Comparison of ENCODE assay signal across 17 mouse cellular contexts in genomic region chr17:29719628-29720575, GRCm38 (mm10). TPM values are rescaled to one million over a fixed set of nuclear protein-coding genes. Genes with fewer than 3 reads are reported as not detected.
DNase-seq lines count a peak whose midpoint lies in the region; ATAC-seq and TF ChIP-seq lines count a peak whose summit lies in the region.
"Had no signal": no experiment of that assay in that cellular context is flagged by ENCODE, and none has a peak within 500 bp of the region (broad histone marks: within the 10 kb centered on the region; RNA-seq: fewer than 3 reads in every experiment).

No protein-coding gene starts in this region.

- DNase-seq in forebrain, embryonic 14.5 days (ENCODE audit: low spot score), result peak; percentile 23
- peak; percentile 94 for DNase-seq in A20 (ENCODE audit: low read depth, low spot score)
- DNase-seq in cerebellum, adult 9-11 months, result peak; percentile 91
- DNase-seq in thymus, adult 2 months, result no peak
- no peak for DNase-seq in urinary bladder, adult 18-20 months (ENCODE audit: low spot score in 2 of 2)
- no peak for DNase-seq in heart, embryonic 10.5 days (ENCODE audit: low spot score)
- DNase-seq: adrenal gland, postnatal 36 days; heart, postnatal 14 days; kidney, postnatal 4 days; lung, postnatal 4 days had no signal

- H3K27ac ChIP-seq in forebrain, embryonic 14.5 days (ENCODE audit: low read depth, low read length), result peak overlapping the region; percentile 78; the same call in 1 of the 2 replicates
- H3K27ac ChIP-seq in forebrain, embryonic 12.5 days, result no peak overlapping the region
- H3K27ac ChIP-seq in thymus, adult 2 months (ENCODE audit: control insufficient read depth, insufficient read depth, low read length), result no peak overlapping the region
- no peak overlapping the region for H3K27ac ChIP-seq in heart, embryonic 10.5 days
- H3K27ac ChIP-seq: hindbrain, embryonic 14.5 days; intestine, embryonic 15.5 days; liver, embryonic 14.5 days; lung, embryonic 15.5 days had no signal

- no peaks in the 10 kb centered on the region for H3K36me3 ChIP-seq in forebrain, embryonic 14.5 days (ENCODE audit: control insufficient read depth, insufficient read depth, low read length)
- H3K36me3 ChIP-seq in forebrain, embryonic 12.5 days (replicated peaks), result no peaks in the 10 kb centered on the region
- H3K36me3 ChIP-seq in thymus, adult 2 months (ENCODE audit: control insufficient read depth, insufficient read depth, low read length), result no peaks in the 10 kb centered on the region
- H3K36me3 ChIP-seq in heart, embryonic 10.5 days, result no peaks in the 10 kb centered on the region
- H3K36me3 ChIP-seq: heart, embryonic 12.5 days; intestine, embryonic 15.5 days; lung, embryonic 15.5 days had no signal

- ATAC-seq in forebrain, embryonic 14.5 days, result no peak
- no peak for ATAC-seq in forebrain, embryonic 12.5 days (ENCODE audit: low FRiP score)
- peak; percentile 65 for ATAC-seq in cerebellum, adult (ENCODE audit: insufficient number of reproducible peaks, low FRiP score, low TSS enrichment)
- ATAC-seq: intestine, embryonic 15.5 days had no signal

- no peak overlapping the region for H3K4me3 ChIP-seq in forebrain, embryonic 14.5 days (ENCODE audit: low read depth, low read length)
- no peak overlapping the region for H3K4me3 ChIP-seq in forebrain, embryonic 12.5 days (replicated peaks)
- no peak overlapping the region for H3K4me3 ChIP-seq in thymus, adult 2 months (ENCODE audit: control insufficient read depth, insufficient read depth, low read length)
- no peak overlapping the region for H3K4me3 ChIP-seq in heart, embryonic 10.5 days
- H3K4me3 ChIP-seq: heart, embryonic 12.5 days; intestine, embryonic 15.5 days; lung, embryonic 15.5 days had no signal

- H3K9ac ChIP-seq in forebrain, embryonic 14.5 days (ENCODE audit: low read length), result no peak overlapping the region
- no peak overlapping the region for H3K9ac ChIP-seq in forebrain, embryonic 12.5 days
- H3K9ac ChIP-seq: heart, embryonic 12.5 days; hindbrain, embryonic 14.5 days; intestine, embryonic 15.5 days; liver, embryonic 14.5 days; lung, embryonic 15.5 days had no signal

- no peaks in the 10 kb centered on the region for H3K27me3 ChIP-seq in forebrain, embryonic 14.5 days (replicated peaks; ENCODE audit: control insufficient read depth, insufficient read depth, low read length)
- 0 out of 2 replicates have a peak, but pooled peaks cover 4% of the 10 kb centered on the region for H3K27me3 ChIP-seq in forebrain, embryonic 12.5 days
- H3K27me3 ChIP-seq in thymus, adult 2 months (ENCODE audit: control insufficient read depth, insufficient read depth, low read length), result no peaks in the 10 kb centered on the region
- H3K27me3 ChIP-seq in heart, embryonic 10.5 days (ENCODE audit: insufficient read depth, poor library complexity, severe bottlenecking), result no peaks in the 10 kb centered on the region
- H3K27me3 ChIP-seq: intestine, embryonic 15.5 days; lung, embryonic 15.5 days had no signal

- no peak overlapping the region for H3K4me2 ChIP-seq in forebrain, embryonic 14.5 days (ENCODE audit: low read length)
- H3K4me2 ChIP-seq in forebrain, embryonic 12.5 days, result no peak overlapping the region
- H3K4me2 ChIP-seq: heart, embryonic 12.5 days; hindbrain, embryonic 14.5 days; intestine, embryonic 15.5 days; lung, embryonic 15.5 days had no signal

- peaks cover 14% of the 10 kb centered on the region for H3K4me1 ChIP-seq in forebrain, embryonic 14.5 days (ENCODE audit: control insufficient read depth, insufficient read depth, low read length)
- peaks cover 14% of the 10 kb centered on the region for H3K4me1 ChIP-seq in forebrain, embryonic 12.5 days
- H3K4me1 ChIP-seq in thymus, adult 2 months (replicated peaks; ENCODE audit: control insufficient read depth, insufficient read depth, low read length), result peaks cover 11% of the 10 kb centered on the region; the same call in 1 of the 2 replicates
- H3K4me1 ChIP-seq in heart, embryonic 10.5 days, result peaks cover 15% of the 10 kb centered on the region; the same call in 1 of the 2 replicates

- 75% methylated on average over 13 of the region's 13 CpGs for WGBS in forebrain, embryonic 14.5 days
- WGBS in forebrain, embryonic 12.5 days, result 79% methylated on average over 13 of the region's 13 CpGs
- 92% methylated on average over 13 of the region's 13 CpGs for WGBS in thymus, adult 2 months
- WGBS in heart, embryonic 10.5 days, result 74% methylated on average over 13 of the region's 13 CpGs

- no peak for TF ChIP-seq POLR2A in thymus, adult 2 months (IDR thresholded peaks at IDR 0.05; ENCODE audit: control insufficient read depth, extremely low read depth, insufficient read depth, low read length, poor library complexity)

- TF ChIP-seq CTCF in thymus, adult 2 months (IDR thresholded peaks at IDR 0.05; ENCODE audit: borderline replicate concordance, control insufficient read depth, extremely low read depth, insufficient read depth, low read length, poor library complexity), result no peak

- no peaks in the 10 kb centered on the region for H3K9me3 ChIP-seq in forebrain, embryonic 14.5 days (replicated peaks; ENCODE audit: control insufficient read depth, low read length)
- H3K9me3 ChIP-seq in forebrain, embryonic 12.5 days, result no peaks in the 10 kb centered on the region
- H3K9me3 ChIP-seq in heart, embryonic 10.5 days, result no peaks in the 10 kb centered on the region
- H3K9me3 ChIP-seq: lung, embryonic 15.5 days had no signal

RNA-seq across cellular contexts. Expression of gene Ccdc167, which starts 3.1 kb away (rescaled TPM):
- polyA plus RNA-seq in forebrain, embryonic 14.5 days (2014; fragmentation: Nextera tagmentation; extraction: Ambion mirVana), result 12.8 and 14.0 TPM in 2 replicates
- polyA plus RNA-seq in forebrain, embryonic 12.5 days (2016; fragmentation: Nextera tagmentation; extraction: Ambion mirVana), result 15.8 and 17.8 TPM in 2 replicates
- 15.1 and 17.7 TPM in 2 replicates for polyA plus RNA-seq in thymus, adult 2 months (2012; rRNA removed)
- polyA plus RNA-seq in heart, embryonic 10.5 days (2016; fragmentation: Nextera tagmentation; extraction: Ambion mirVana), result 18.2 and 19.0 TPM in 2 replicates

RNA-seq across cellular contexts. Expression of gene Cmtr1, which starts 59.5 kb away (rescaled TPM):
- 116 and 138 TPM in 2 replicates for polyA plus RNA-seq in forebrain, embryonic 14.5 days (2014; fragmentation: Nextera tagmentation; extraction: Ambion mirVana)
- polyA plus RNA-seq in forebrain, embryonic 12.5 days (2016; fragmentation: Nextera tagmentation; extraction: Ambion mirVana), result 154 and 166 TPM in 2 replicates
- polyA plus RNA-seq in thymus, adult 2 months (2012; rRNA removed), result 46.4 and 53.9 TPM in 2 replicates
- polyA plus RNA-seq in heart, embryonic 10.5 days (2016; fragmentation: Nextera tagmentation; extraction: Ambion mirVana), result 119 and 122 TPM in 2 replicates

Comparison
In these comparisons a context has a peak if more than half of its experiments do, and no peak if none do; other contexts are left out.
1. DNase-seq: peak in forebrain, embryonic 14.5 days (single experiment), A20 (single experiment) and cerebellum, adult 9-11 months (single experiment); none in thymus, adult 2 months (single experiment), urinary bladder, adult 18-20 months (0 of 2) and heart, embryonic 10.5 days (single experiment).